Mouse (Mus musculus) lung, embryonic 16.5 days (tissue): Measurements from ENCODE around the gene Srsf9. TPM values are rescaled to one million over a fixed set of nuclear protein-coding genes. Genes with fewer than 3 reads are reported as not detected.

ENCODE experiments used
- polyA plus RNA-seq: library from polyadenylated mRNA; unstranded; fragments of >200 nt; fragmentation: Nextera tagmentation; extraction: Ambion mirVana; gene quantifications from 2 replicates; pipeline ENCODE4 v1.2.1, GENCODE M21; 2015

Srsf9 gene
- polyA plus RNA-seq, 1 experiment from 2014 or later: 223 TPM

Other genes starting within 250 kb of the Srsf9 start
- 23.2 and 25.4 TPM in 2 replicates for gene Gm10401, start 228.9 kb upstream of the Srsf9 start, polyA plus RNA-seq
- gene Acads, start 207.8 kb upstream of the Srsf9 start, polyA plus RNA-seq: 64.5 and 69.2 TPM in 2 replicates
- gene Unc119b, start 192.2 kb upstream of the Srsf9 start, polyA plus RNA-seq: 34.3 and 35.2 TPM in 2 replicates
- gene Mlec, start 169.0 kb upstream of the Srsf9 start, polyA plus RNA-seq: 58.9 and 62.1 TPM in 2 replicates
- 1.3 and 1.6 TPM in 2 replicates for gene Cabp1, start 132.8 kb upstream of the Srsf9 start, polyA plus RNA-seq
- gene Pop5, start 91.3 kb upstream of the Srsf9 start, polyA plus RNA-seq: 97.6 and 109 TPM in 2 replicates
- 115 and 116 TPM in 2 replicates for gene Rnf10, start 54.3 kb upstream of the Srsf9 start, polyA plus RNA-seq
- 37.9 and 38.6 TPM in 2 replicates for gene Coq5, start 47.5 kb upstream of the Srsf9 start, polyA plus RNA-seq
- 1,463 and 1,496 TPM in 2 replicates for gene Dynll1, start 26.2 kb upstream of the Srsf9 start, polyA plus RNA-seq
- 25.5 and 27.5 TPM in 2 replicates for gene Gatc, start 14.0 kb downstream of the Srsf9 start, polyA plus RNA-seq
- gene Triap1, start 14.0 kb downstream of the Srsf9 start, polyA plus RNA-seq: 59.2 and 61.4 TPM in 2 replicates
- gene Cox6a1, start 21.8 kb downstream of the Srsf9 start, polyA plus RNA-seq: 920 and 937 TPM in 2 replicates
- 3.9 and 6.0 TPM in 2 replicates for gene Msi1, start 102.4 kb downstream of the Srsf9 start, polyA plus RNA-seq
- 9.7 and 9.8 TPM in 2 replicates for gene Pla2g1b, start 139.1 kb downstream of the Srsf9 start, polyA plus RNA-seq
- 28.1 and 31.4 TPM in 2 replicates for gene Sirt4, start 157.5 kb downstream of the Srsf9 start, polyA plus RNA-seq
- 70.1 and 74.4 TPM in 2 replicates for gene Pxn, start 179.5 kb downstream of the Srsf9 start, polyA plus RNA-seq
- 1,507 and 1,565 TPM in 2 replicates for gene Rplp0, start 232.3 kb downstream of the Srsf9 start, polyA plus RNA-seq
- gene Gcn1l1, start 238.1 kb downstream of the Srsf9 start, polyA plus RNA-seq: 32.9 and 35.1 TPM in 2 replicates